Mouse (Mus musculus): ENCODE data around the gene Smim11. TPM values are rescaled to one million over a fixed set of nuclear protein-coding genes. Genes with fewer than 3 reads are reported as not detected.

Gene Smim11
- total and polyA plus RNA-seq, 2 experiments, result 19.2 to 22.3 TPM

- Histone ChIP-seq H3K9ac (ENCODE audit: low read depth, low read length) (no peak within 1 kb of the TSS), H3K36me3 (ENCODE audit: control insufficient read depth, insufficient read depth, low read length) (no peaks in the 10 kb centered on the region), H3K4me3 (ENCODE audit: insufficient read depth, low read depth, low read length) (no peak within 1 kb of the TSS), H3K79me2 (ENCODE audit: control insufficient read depth, insufficient read depth, low read length) (no peaks in the 10 kb centered on the region), H3K4me1 (ENCODE audit: control insufficient read depth, insufficient read depth, low read length) (no peaks in the 10 kb centered on the region), H3K27ac (replicated peaks; ENCODE audit: insufficient read depth, low read depth, low read length) (no peak within 1 kb of the TSS), H3K27me3 (ENCODE audit: control insufficient read depth, insufficient read depth, low read length) (no peaks in the 10 kb centered on the region)
- 92% methylated on average over 8 of the region's 8 CpGs for WGBS
- DNase-seq (ENCODE audit: extremely low read depth, low read depth, low spot score), result no peak
- TF ChIP-seq POLR2A (IDR thresholded peaks at IDR 0.05; ENCODE audit: extremely low read depth, insufficient read depth, low read length) (no peak), CTCF (IDR thresholded peaks at IDR 0.05; ENCODE audit: low read depth, low read length) (no peak)
Measured at GRCm38 (mm10) chr16:92321341-92321740, 20.3 kb downstream of the Smim11 start, which contains the start of gene Fam243. TSS of gene Fam243 (minus strand) at chr16:92321441.

- Histone ChIP-seq H3K4me1 (ENCODE audit: control insufficient read depth, insufficient read depth, low read length) (no peaks in the 10 kb centered on the region), H3K27me3 (ENCODE audit: control insufficient read depth, insufficient read depth, low read length) (no peaks in the 10 kb centered on the region), H3K79me2 (ENCODE audit: control insufficient read depth, insufficient read depth, low read length) (no peaks in the 10 kb centered on the region), H3K9ac (ENCODE audit: low read depth, low read length) (no peak overlapping the region), H3K27ac (replicated peaks; ENCODE audit: insufficient read depth, low read depth, low read length) (no peak overlapping the region), H3K36me3 (ENCODE audit: control insufficient read depth, insufficient read depth, low read length) (no peaks in the 10 kb centered on the region), H3K4me3 (ENCODE audit: insufficient read depth, low read depth, low read length) (no peak overlapping the region)
- TF ChIP-seq POLR2A (IDR thresholded peaks at IDR 0.05; ENCODE audit: extremely low read depth, insufficient read depth, low read length), result no peak
- TF ChIP-seq CTCF (IDR thresholded peaks at IDR 0.05; ENCODE audit: low read depth, low read length), result no peak
- DNase-seq (ENCODE audit: extremely low read depth, low read depth, low spot score), result no peak
- WGBS, result 65% methylated on average over 7 of the region's 7 CpGs
Measured at GRCm38 (mm10) chr16:92324309-92325061, 23.4 kb downstream of the Smim11 start.

- no peaks in the 10 kb centered on the region for H3K79me2 ChIP-seq (ENCODE audit: control insufficient read depth, insufficient read depth, low read length)
- H3K4me1 ChIP-seq (ENCODE audit: control insufficient read depth, insufficient read depth, low read length), result no peaks in the 10 kb centered on the region
- no peak overlapping the region for H3K9ac ChIP-seq (ENCODE audit: low read depth, low read length)
- H3K36me3 ChIP-seq (ENCODE audit: control insufficient read depth, insufficient read depth, low read length), result no peaks in the 10 kb centered on the region
- H3K27ac ChIP-seq (replicated peaks; ENCODE audit: insufficient read depth, low read depth, low read length), result no peak overlapping the region
- H3K27me3 ChIP-seq (ENCODE audit: control insufficient read depth, insufficient read depth, low read length), result no peaks in the 10 kb centered on the region
- DNase-seq (ENCODE audit: extremely low read depth, low read depth, low spot score), result no peak
- WGBS, result 60% methylated on average over 1 of the region's 1 CpGs
- TF ChIP-seq CTCF (IDR thresholded peaks at IDR 0.05; ENCODE audit: low read depth, low read length) (no peak), POLR2A (IDR thresholded peaks at IDR 0.05; ENCODE audit: extremely low read depth, insufficient read depth, low read length) (no peak)
- H3K4me3 ChIP-seq (ENCODE audit: insufficient read depth, low read depth, low read length), result no peak overlapping the region
Measured at GRCm38 (mm10) chr16:92325062-92325406, 23.9 kb downstream of the Smim11 start.

GRCm38 (mm10) chr16:92327911-92328310 is 26.8 kb downstream of the Smim11 start:
- Histone ChIP-seq H3K79me2 (ENCODE audit: control insufficient read depth, insufficient read depth, low read length) (no peaks in the 10 kb centered on the region), H3K4me3 (ENCODE audit: insufficient read depth, low read depth, low read length) (no peak overlapping the region), H3K27me3 (ENCODE audit: control insufficient read depth, insufficient read depth, low read length) (no peaks in the 10 kb centered on the region), H3K9ac (ENCODE audit: low read depth, low read length) (no peak overlapping the region), H3K36me3 (ENCODE audit: control insufficient read depth, insufficient read depth, low read length) (no peaks in the 10 kb centered on the region), H3K27ac (replicated peaks; ENCODE audit: insufficient read depth, low read depth, low read length) (no peak overlapping the region), H3K4me1 (ENCODE audit: control insufficient read depth, insufficient read depth, low read length) (no peaks in the 10 kb centered on the region; the same call in 1 of the 2 replicates)
- WGBS, result 93% methylated on average over 10 of the region's 10 CpGs
- TF ChIP-seq POLR2A (IDR thresholded peaks at IDR 0.05; ENCODE audit: extremely low read depth, insufficient read depth, low read length) (no peak), CTCF (IDR thresholded peaks at IDR 0.05; ENCODE audit: low read depth, low read length) (no peak)
- no peak for DNase-seq (ENCODE audit: extremely low read depth, low read depth, low spot score)

- no peak overlapping the region for H3K9ac ChIP-seq (ENCODE audit: low read depth, low read length)
- no peak overlapping the region for H3K4me3 ChIP-seq (ENCODE audit: insufficient read depth, low read depth, low read length)
- H3K36me3 ChIP-seq (ENCODE audit: control insufficient read depth, insufficient read depth, low read length), result no peaks in the 10 kb centered on the region
- H3K27ac ChIP-seq (replicated peaks; ENCODE audit: insufficient read depth, low read depth, low read length), result no peak overlapping the region
- DNase-seq (ENCODE audit: extremely low read depth, low read depth, low spot score), result no peak
- H3K79me2 ChIP-seq (ENCODE audit: control insufficient read depth, insufficient read depth, low read length), result no peaks in the 10 kb centered on the region
- H3K4me1 ChIP-seq (ENCODE audit: control insufficient read depth, insufficient read depth, low read length), result no peaks in the 10 kb centered on the region; the same call in 1 of the 2 replicates
- no peaks in the 10 kb centered on the region for H3K27me3 ChIP-seq (ENCODE audit: control insufficient read depth, insufficient read depth, low read length)
- TF ChIP-seq CTCF (IDR thresholded peaks at IDR 0.05; ENCODE audit: low read depth, low read length) (no peak), POLR2A (IDR thresholded peaks at IDR 0.05; ENCODE audit: extremely low read depth, insufficient read depth, low read length) (no peak)
- 75% methylated on average over 5 of the region's 5 CpGs for WGBS
Measured at GRCm38 (mm10) chr16:92330966-92331365, 29.9 kb downstream of the Smim11 start.

GRCm38 (mm10) chr16:92334600-92334999 is 33.5 kb downstream of the Smim11 start:
- no peak overlapping the region for H3K4me3 ChIP-seq (ENCODE audit: insufficient read depth, low read depth, low read length)
- no peak for TF ChIP-seq POLR2A (IDR thresholded peaks at IDR 0.05; ENCODE audit: extremely low read depth, insufficient read depth, low read length)
- TF ChIP-seq CTCF (IDR thresholded peaks at IDR 0.05; ENCODE audit: low read depth, low read length), result no peak
- no peak for DNase-seq (ENCODE audit: extremely low read depth, low read depth, low spot score)
- H3K36me3 ChIP-seq (ENCODE audit: control insufficient read depth, insufficient read depth, low read length), result no peaks in the 10 kb centered on the region
- no peak overlapping the region for H3K27ac ChIP-seq (replicated peaks; ENCODE audit: insufficient read depth, low read depth, low read length)
- H3K79me2 ChIP-seq (ENCODE audit: control insufficient read depth, insufficient read depth, low read length), result no peaks in the 10 kb centered on the region
- no peak overlapping the region for H3K9ac ChIP-seq (ENCODE audit: low read depth, low read length)
- H3K4me1 ChIP-seq (ENCODE audit: control insufficient read depth, insufficient read depth, low read length), result no peaks in the 10 kb centered on the region; the same call in 1 of the 2 replicates
- no peaks in the 10 kb centered on the region for H3K27me3 ChIP-seq (ENCODE audit: control insufficient read depth, insufficient read depth, low read length)
- WGBS, result 63% methylated on average over 9 of the region's 9 CpGs
